Mouse (Mus musculus) CD8-positive naive resting alpha-beta T cell, adult 2 months (primary cell): ENCODE data around the gene Gm45716.
"Not testable (repeated sequence)": the region's sequence is repeated elsewhere in the genome, so short reads cannot be mapped to it uniquely, and the experiment has no call there.

ENCODE experiments used
- DNase-seq, 2 experiments: peaks; one replicate each; pipeline ENCODE4 v3.0.0; 2022; ENCODE audit warnings: low read depth in 2 of 2, low spot score in 2 of 2

Gm45716 gene

GRCm38 (mm10) chr11:90281943-90282342 lies 94.5 kb downstream of the Gm45716 start:
- not testable (repeated sequence) for DNase-seq

GRCm38 (mm10) chr11:90283159-90283558 lies 95.7 kb downstream of the Gm45716 start:
- no peak for DNase-seq

- no peak for DNase-seq
These were observed 96.1 kb downstream of the Gm45716 start for GRCm38 (mm10) chr11:90283601-90284000.

GRCm38 (mm10) chr11:90284079-90284478 lies 96.6 kb downstream of the Gm45716 start:
- no peak for DNase-seq

GRCm38 (mm10) chr11:90284623-90285022 lies 97.1 kb downstream of the Gm45716 start:
- DNase-seq: no peak

GRCm38 (mm10) chr11:90286550-90287154 lies 99.2 kb downstream of the Gm45716 start:
- DNase-seq: no peak

GRCm38 (mm10) chr11:90291156-90291555 lies 103.7 kb downstream of the Gm45716 start:
- DNase-seq: no peak

GRCm38 (mm10) chr11:90292766-90293165 lies 105.3 kb downstream of the Gm45716 start:
- no peak for DNase-seq

GRCm38 (mm10) chr11:90294622-90295021 lies 107.1 kb downstream of the Gm45716 start:
- no peak for DNase-seq
